Mouse (Mus musculus) adrenal gland, postnatal 10 days (tissue): ENCODE results near the gene Htra3. TPM values are rescaled to one million over a fixed set of nuclear protein-coding genes. Genes with fewer than 3 reads are reported as not detected.

Experiments used
- DNase-seq: peaks from one replicate; pipeline ENCODE4 v3.0.0; 2021; ENCODE audit warnings: mixed read lengths
- long read RNA-seq, 2 experiments: library from polyadenylated mRNA; stranded (forward); transcript quantifications; one replicate each; pipeline ENCODE4 v2.0.0; 2021
- total RNA-seq, 2 experiments: library from RNA; stranded (reverse); gene quantifications; 2 replicates each; pipeline ENCODE4 v1.2.3; 2021

The Htra3 gene
- 10 to 100 TPM; 51.0 to 61.0 TPM for total RNA-seq
- long read RNA-seq, experiment 1, transcript Htra3-201 (9 exons, 2,750 nt) = major isoform, 29 of 50 reads
- long read RNA-seq, experiment 1, partial matches to known transcripts = 10 of 50 reads
- long read RNA-seq, experiment 1, other reads (novel, unspliced or antisense) = 7 of 50 reads
- long read RNA-seq, experiment 2, transcript Htra3-201 (9 exons, 2,750 nt) = major isoform, 37 of 47 reads
- long read RNA-seq, experiment 2, partial matches to known transcripts = 5 of 47 reads
- long read RNA-seq, experiment 2, other reads (novel, unspliced or antisense) = 3 of 47 reads

- DNase-seq = peak; percentile 75
These were observed at the start of gene Htra3 for GRCm38 (mm10) chr5:35679256-35680155. Gene Htra3 (minus strand): TSS chr5:35679782.

GRCm38 (mm10) chr5:35728957-35729460 is 49.4 kb upstream of the Htra3 start:
- peak; percentile 69 for DNase-seq

GRCm38 (mm10) chr5:35728344-35728956 is 48.9 kb upstream of the Htra3 start:
- DNase-seq = no peak

- no peak for DNase-seq
These were observed 47.9 kb upstream of the Htra3 start for GRCm38 (mm10) chr5:35727447-35727846.

- no peak for DNase-seq
These were observed 46.3 kb upstream of the Htra3 start for GRCm38 (mm10) chr5:35725840-35726239.

GRCm38 (mm10) chr5:35723900-35724299 is 44.3 kb upstream of the Htra3 start:
- DNase-seq = no peak

GRCm38 (mm10) chr5:35722654-35723053 is 43.1 kb upstream of the Htra3 start:
- no peak for DNase-seq

- DNase-seq = no peak
These were observed 42.4 kb upstream of the Htra3 start for GRCm38 (mm10) chr5:35721933-35722332.

- DNase-seq = peak; percentile 71
These were observed 40.3 kb upstream of the Htra3 start for GRCm38 (mm10) chr5:35719880-35720279.

- DNase-seq = no peak
These were observed 39.8 kb upstream of the Htra3 start for GRCm38 (mm10) chr5:35719343-35719742.

- DNase-seq = no peak
These were observed 39.2 kb upstream of the Htra3 start for GRCm38 (mm10) chr5:35718817-35719216.

- DNase-seq = peak; percentile 79
These were observed 38.4 kb upstream of the Htra3 start for GRCm38 (mm10) chr5:35717946-35718345.

- no peak for DNase-seq
These were observed 37.9 kb upstream of the Htra3 start for GRCm38 (mm10) chr5:35717455-35717854.

- peak; percentile 87 for DNase-seq
These were observed 34.2 kb upstream of the Htra3 start for GRCm38 (mm10) chr5:35713649-35714354.

- DNase-seq = no peak
These were observed 32.9 kb upstream of the Htra3 start for GRCm38 (mm10) chr5:35712517-35712916.

- DNase-seq = no peak
These were observed 31.3 kb upstream of the Htra3 start for GRCm38 (mm10) chr5:35710931-35711330.

GRCm38 (mm10) chr5:35710481-35710880 is 30.9 kb upstream of the Htra3 start:
- DNase-seq = peak; percentile 59

GRCm38 (mm10) chr5:35705411-35705810 is 25.8 kb upstream of the Htra3 start:
- DNase-seq = no peak

- no peak for DNase-seq
These were observed 24.2 kb upstream of the Htra3 start for GRCm38 (mm10) chr5:35703814-35704213.

GRCm38 (mm10) chr5:35703183-35703582 is 23.6 kb upstream of the Htra3 start:
- DNase-seq = no peak

GRCm38 (mm10) chr5:35702582-35703140 is 23.1 kb upstream of the Htra3 start:
- DNase-seq = no peak

GRCm38 (mm10) chr5:35701042-35701441 is 21.5 kb upstream of the Htra3 start:
- DNase-seq = peak; percentile 90
